Mouse (Mus musculus) adrenal gland (tissue): Measurements from ENCODE around the gene Cenpl.
"Not testable (repeated sequence)": the region's sequence is repeated elsewhere in the genome, so short reads cannot be mapped to it uniquely, and the experiment has no call there.

ENCODE experiments used
- intact Hi-C: fragments of 180-260 bp; cut with DNase I; formaldehyde crosslinking; loops from one replicate; pipeline ENCODE4 v1.15.1; 2025
- long read RNA-seq, 2 experiments: library from polyadenylated mRNA; unstranded; transcript quantifications; one replicate each; pipeline ENCODE4 v2.0.0; 2020; ENCODE audit warnings: borderline replicate concordance in 1 of 2; ENCODE audit not compliant: insufficient replicate concordance in 1 of 2

Gene Cenpl
- long read RNA-seq, experiment 1, partial matches to known transcripts, result 0 of 1 reads
- long read RNA-seq, experiment 1, other reads (novel, unspliced or antisense), result 0 of 1 reads
- long read RNA-seq, experiment 2, partial matches to known transcripts, result 0 of 2 reads
- long read RNA-seq, experiment 2, other reads (novel, unspliced or antisense), result 1 of 2 reads

GRCm38 (mm10) chr1:161070352-161071271, at the start of gene Cenpl, which contains the start of gene Dars2:
TSS of gene Cenpl (plus strand) at chr1:161070713.
TSS of gene Dars2 (minus strand) at chr1:161070658.
- intact Hi-C loops, result no loop called here

- intact Hi-C loops, result no loop called here
Observed at GRCm38 (mm10) chr1:161025410-161026210, 44.9 kb upstream of the Cenpl start.

- intact Hi-C loops, result no loop called here
Observed at GRCm38 (mm10) chr1:161027196-161027595, 43.3 kb upstream of the Cenpl start.

- intact Hi-C loops, result not testable (repeated sequence)
Observed at GRCm38 (mm10) chr1:161028427-161028826, 42.1 kb upstream of the Cenpl start.

- intact Hi-C loops, result no loop called here
Observed at GRCm38 (mm10) chr1:161030058-161030457, 40.5 kb upstream of the Cenpl start.

GRCm38 (mm10) chr1:161031881-161032280, 38.6 kb upstream of the Cenpl start:
- intact Hi-C loops, result no loop called here

GRCm38 (mm10) chr1:161032345-161032744, 38.2 kb upstream of the Cenpl start:
- intact Hi-C loops, result no loop called here

GRCm38 (mm10) chr1:161033856-161034434, 36.6 kb upstream of the Cenpl start:
- intact Hi-C loops, result no loop called here

GRCm38 (mm10) chr1:161034435-161035280, 35.9 kb upstream of the Cenpl start, which contains the start of gene Zbtb37:
TSS of gene Zbtb37 (minus strand) at chr1:161034849.
- intact Hi-C loops, result loop anchor here (5.0 kb wide), 1 partner anchor 72 kb away; no protein-coding TSS in a partner anchor

- intact Hi-C loops, result loop anchor here (5.0 kb wide), 1 partner anchor 73 kb away; no protein-coding TSS in a partner anchor
Observed at GRCm38 (mm10) chr1:161035281-161035785, 35.2 kb upstream of the Cenpl start.

- intact Hi-C loops, result loop anchor here (5.0 kb wide), 1 partner anchor 74 kb away; no protein-coding TSS in a partner anchor
Observed at GRCm38 (mm10) chr1:161035786-161036404, 34.6 kb upstream of the Cenpl start.

GRCm38 (mm10) chr1:161036411-161036841, 34.1 kb upstream of the Cenpl start:
- intact Hi-C loops, result loop anchor here (5.0 kb wide), 1 partner anchor 74 kb away; no protein-coding TSS in a partner anchor

- intact Hi-C loops, result loop anchor here (5.0 kb wide), 1 partner anchor 75 kb away; no protein-coding TSS in a partner anchor
Observed at GRCm38 (mm10) chr1:161037026-161037425, 33.5 kb upstream of the Cenpl start.

- intact Hi-C loops, result loop anchor here (5.0 kb wide), 1 partner anchor 75 kb away; no protein-coding TSS in a partner anchor
Observed at GRCm38 (mm10) chr1:161037599-161037998, 32.9 kb upstream of the Cenpl start.

- intact Hi-C loops, result loop anchor here (5.0 kb wide), 1 partner anchor 76 kb away; no protein-coding TSS in a partner anchor
Observed at GRCm38 (mm10) chr1:161038004-161038403, 32.5 kb upstream of the Cenpl start.

GRCm38 (mm10) chr1:161038968-161039721, 31.4 kb upstream of the Cenpl start:
- intact Hi-C loops, result loop anchor here (5.0 kb wide), 1 partner anchor 77 kb away; no protein-coding TSS in a partner anchor

- intact Hi-C loops, result loop anchor here (5.0 kb wide), 1 partner anchor 78 kb away; no protein-coding TSS in a partner anchor
Observed at GRCm38 (mm10) chr1:161039741-161040425, 30.6 kb upstream of the Cenpl start.
